9 mouse cellular contexts compared by ENCODE assay signal in genomic region chr4:94669718-94670117, GRCm38 (mm10). TPM values are rescaled to one million over a fixed set of nuclear protein-coding genes. Genes with fewer than 3 reads are reported as not detected.
DNase-seq lines count a peak whose midpoint lies in the region; ATAC-seq and TF ChIP-seq lines count a peak whose summit lies in the region.
"Had no signal": no experiment of that assay in that cellular context is flagged by ENCODE, and none has a peak within 500 bp of the region (broad histone marks: within the 10 kb centered on the region; RNA-seq: fewer than 3 reads in every experiment).

No protein-coding gene starts in this region.

- H3K4me3 ChIP-seq in neural tube, embryonic 12.5 days, result no peak overlapping the region
- H3K4me3 ChIP-seq in liver, postnatal 0 days (ENCODE audit: low read depth, low read length), result no peak overlapping the region
- H3K4me3 ChIP-seq: heart, embryonic 15.5 days had no signal

- H3K9me3 ChIP-seq in neural tube, embryonic 12.5 days, result no peaks in the 10 kb centered on the region
- H3K9me3 ChIP-seq in liver, postnatal 0 days (ENCODE audit: low read length), result no peaks in the 10 kb centered on the region
- H3K9me3 ChIP-seq: heart, embryonic 15.5 days had no signal

- H3K4me2 ChIP-seq in neural tube, embryonic 12.5 days (replicated peaks), result no peak overlapping the region
- no peak overlapping the region for H3K4me2 ChIP-seq in liver, postnatal 0 days (ENCODE audit: low read depth, low read length)
- H3K4me2 ChIP-seq: heart, embryonic 15.5 days had no signal

- no peaks in the 10 kb centered on the region for H3K4me1 ChIP-seq in neural tube, embryonic 12.5 days
- no peaks in the 10 kb centered on the region for H3K4me1 ChIP-seq in liver, postnatal 0 days (ENCODE audit: insufficient read depth)
- H3K4me1 ChIP-seq: heart, embryonic 15.5 days had no signal

- H3K9ac ChIP-seq in neural tube, embryonic 12.5 days, result no peak overlapping the region
- no peak overlapping the region for H3K9ac ChIP-seq in liver, postnatal 0 days (replicated peaks)
- H3K9ac ChIP-seq: heart, embryonic 15.5 days had no signal

- peak; percentile 2 for DNase-seq in cerebellum, adult 9-10 months
- no peak for DNase-seq in cerebellum, postnatal 25 days
- no peak for DNase-seq in neural tube, embryonic 10.5 days (ENCODE audit: extremely low spot score, low spot score)
- DNase-seq in heart, postnatal 36 days, result peak; percentile 16 to 36
- no peak for DNase-seq in liver, postnatal 0 days
- no peak for DNase-seq in urinary bladder, adult 2 months (ENCODE audit: low spot score)
- DNase-seq in gastrocnemius, postnatal 36 days, result no peak

- peak; percentile 76 for TF ChIP-seq CTCF in liver, postnatal 0 days (IDR thresholded peaks at IDR 0.05; ENCODE audit: low read depth)

- H3K27me3 ChIP-seq in neural tube, embryonic 12.5 days (replicated peaks), result no peaks in the 10 kb centered on the region
- H3K27me3 ChIP-seq in liver, postnatal 0 days (ENCODE audit: insufficient read depth, low read length), result no peaks in the 10 kb centered on the region
- H3K27me3 ChIP-seq: heart, embryonic 15.5 days had no signal

- H3K36me3 ChIP-seq in neural tube, embryonic 12.5 days, result no peaks in the 10 kb centered on the region
- no peaks in the 10 kb centered on the region for H3K36me3 ChIP-seq in liver, postnatal 0 days (replicated peaks; ENCODE audit: insufficient read depth, low read length)
- H3K36me3 ChIP-seq: heart, embryonic 15.5 days had no signal

- ATAC-seq in neural tube, embryonic 12.5 days (ENCODE audit: low FRiP score, low read depth), result 0 out of 2 replicates have a peak, but pooled peaks have one; percentile 61
- ATAC-seq in liver, postnatal 0 days, result peak; percentile 23; the same call in 1 of the 2 replicates

- TF ChIP-seq EP300 in liver, postnatal 0 days (IDR thresholded peaks at IDR 0.05; ENCODE audit: low read depth), result no peak

- intact Hi-C loops in heart, postnatal 36 days (cut with DNase I), result loop anchor here (5.0 kb wide), 2 partner anchors 163 to 233 kb away; no protein-coding TSS in a partner anchor
- intact Hi-C loops in gastrocnemius, postnatal 36 days (cut with DNase I), result loop anchor here (5.0 kb wide), 1 partner anchor 233 kb away; no protein-coding TSS in a partner anchor

- WGBS in neural tube, embryonic 12.5 days, result 54% methylated on average over 1 of the region's 1 CpGs
- 49% methylated on average over 1 of the region's 1 CpGs for WGBS in liver, postnatal 0 days (ENCODE audit: insufficient replicate concordance)

- no peak overlapping the region for H3K27ac ChIP-seq in neural tube, embryonic 12.5 days
- no peak overlapping the region for H3K27ac ChIP-seq in liver, postnatal 0 days (ENCODE audit: low read depth)
- H3K27ac ChIP-seq: heart, embryonic 15.5 days had no signal

RNA-seq across cellular contexts. Expression of gene Lrrc19, which starts 19.8 kb away (rescaled TPM):
- polyA plus RNA-seq in neural tube, embryonic 12.5 days (2016; fragmentation: Nextera tagmentation; extraction: Ambion mirVana), result 0.82 and 1.1 TPM in 2 replicates
- not detected for total RNA-seq in heart, postnatal 36 days (2021)
- polyA plus RNA-seq in liver, postnatal 0 days (2015; fragmentation: Nextera tagmentation; extraction: Ambion mirVana), result not detected in 2 replicates
- not detected in 2 replicates for polyA plus RNA-seq in urinary bladder, adult 2 months (2012; rRNA removed)
- not detected for total RNA-seq in gastrocnemius, postnatal 36 days (2021)

RNA-seq across cellular contexts. Expression of gene Ift74, which starts 55.4 kb away (rescaled TPM):
- 44.2 and 47.8 TPM in 2 replicates for polyA plus RNA-seq in neural tube, embryonic 12.5 days (2016; fragmentation: Nextera tagmentation; extraction: Ambion mirVana)
- total RNA-seq in heart, postnatal 36 days (2021), result 1 to 10 TPM; 5.1 to 6.1 TPM
- 4.2 and 4.4 TPM in 2 replicates for polyA plus RNA-seq in liver, postnatal 0 days (2015; fragmentation: Nextera tagmentation; extraction: Ambion mirVana)
- polyA plus RNA-seq in urinary bladder, adult 2 months (2012; rRNA removed), result 11.0 and 13.2 TPM in 2 replicates
- 1 to 10 TPM; 6.1 TPM for total RNA-seq in gastrocnemius, postnatal 36 days (2021)

Comparison
In these comparisons a context has a peak if more than half of its experiments do, and no peak if none do; other contexts are left out.
1. DNase-seq: peak in cerebellum, adult 9-10 months (single experiment) and heart, postnatal 36 days (2 of 2); none in cerebellum, postnatal 25 days (0 of 2), neural tube, embryonic 10.5 days (single experiment), liver, postnatal 0 days (single experiment), urinary bladder, adult 2 months (single experiment) and gastrocnemius, postnatal 36 days (0 of 2).